Mouse (Mus musculus): ENCODE results near the gene Ppdpf. TPM values are rescaled to one million over a fixed set of nuclear protein-coding genes. Genes with fewer than 3 reads are reported as not detected.

The Ppdpf gene
- total and polyA plus RNA-seq, 2 experiments from 2014 or later, result 300 to 347 TPM

DNA sequence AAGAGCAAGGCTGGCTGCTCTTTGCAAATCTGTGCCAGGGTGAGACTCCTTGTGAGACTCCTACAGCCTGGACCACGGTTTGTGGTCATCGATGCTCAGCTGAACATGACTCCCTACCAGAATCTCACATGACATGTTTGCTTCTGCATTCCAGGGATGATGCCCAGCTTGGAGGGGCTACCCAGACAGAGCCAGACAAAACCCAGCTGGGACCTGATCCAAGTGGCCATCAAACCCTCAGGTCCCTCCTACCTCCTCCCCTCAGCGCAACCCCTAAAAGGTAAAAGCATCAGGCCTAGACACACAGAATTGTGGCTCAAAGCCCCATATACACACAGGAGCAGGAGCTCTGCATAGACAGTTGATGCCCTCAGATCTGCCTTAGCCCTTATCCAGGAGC lies 32.7 kb upstream of the Ppdpf start:
- no peak for TF ChIP-seq CTCF (IDR thresholded peaks at IDR 0.05; ENCODE audit: low read depth)
- 77% methylated on average over 3 of the region's 3 CpGs for WGBS
- Histone ChIP-seq H3K9ac (replicated peaks; ENCODE audit: low read length) (peak overlapping the region; percentile 7; the same call in 1 of the 2 replicates), H3K4me2 (ENCODE audit: low read depth, low read length) (peak overlapping the region; percentile 63; the same call in 1 of the 2 replicates), H3K36me3 (ENCODE audit: insufficient read depth, low read length) (peaks cover 10% of the 10 kb centered on the region; the same call in 1 of the 2 replicates), H3K27ac (no peak overlapping the region), H3K4me3 (ENCODE audit: low read length) (no peak overlapping the region), H3K4me1 (ENCODE audit: insufficient read depth, low read length) (peaks cover 23% of the 10 kb centered on the region), H3K9me3 (ENCODE audit: low read length) (no peaks in the 10 kb centered on the region), H3K27me3 (ENCODE audit: insufficient read depth, low read length) (no peaks in the 10 kb centered on the region)
- ATAC-seq, result no peak
- DNase-seq (ENCODE audit: low spot score), result no peak

DNA sequence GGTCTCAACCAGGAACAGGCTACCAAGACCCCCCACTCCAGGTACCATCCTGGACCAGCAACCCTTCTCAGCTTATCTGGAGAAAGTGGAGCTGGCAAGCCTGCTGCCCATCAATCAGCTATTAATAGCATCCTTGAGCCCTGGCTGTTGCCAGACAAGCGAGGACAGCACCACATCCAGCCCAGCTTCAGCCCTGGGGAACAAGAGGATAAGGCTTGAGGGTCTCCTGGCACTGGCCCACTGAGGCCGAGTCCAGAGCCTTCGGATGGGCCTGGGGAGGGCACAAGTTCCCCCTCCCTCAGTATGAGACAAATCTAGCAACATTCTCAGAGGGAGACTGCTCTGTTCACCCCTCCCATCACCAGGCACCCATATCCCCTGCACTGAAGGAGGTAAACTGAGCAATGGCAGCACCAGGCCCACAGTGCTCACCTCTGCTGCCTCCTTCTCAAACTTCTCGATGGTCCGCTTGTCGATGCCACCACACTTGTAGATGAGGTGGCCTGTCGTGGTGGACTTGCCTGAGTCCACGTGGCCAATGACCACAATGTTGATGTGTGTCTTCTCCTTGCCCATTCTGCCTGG lies 32.1 kb upstream of the Ppdpf start:
- H3K36me3 ChIP-seq (ENCODE audit: insufficient read depth, low read length), result peaks cover 10% of the 10 kb centered on the region; the same call in 1 of the 2 replicates
- peak overlapping the region; percentile 50; the same call in 1 of the 2 replicates for H3K4me3 ChIP-seq (ENCODE audit: low read length)
- H3K9me3 ChIP-seq (ENCODE audit: low read length), result no peaks in the 10 kb centered on the region
- H3K27ac ChIP-seq, result no peak overlapping the region
- H3K4me1 ChIP-seq (ENCODE audit: insufficient read depth, low read length), result peaks cover 29% of the 10 kb centered on the region
- no peak for TF ChIP-seq CTCF (IDR thresholded peaks at IDR 0.05; ENCODE audit: low read depth)
- peak overlapping the region; percentile 63 for H3K4me2 ChIP-seq (ENCODE audit: low read depth, low read length)
- H3K9ac ChIP-seq (replicated peaks; ENCODE audit: low read length), result peak overlapping the region; percentile 7; the same call in 1 of the 2 replicates
- no peaks in the 10 kb centered on the region for H3K27me3 ChIP-seq (ENCODE audit: insufficient read depth, low read length)
- ATAC-seq (no peak), DNase-seq (ENCODE audit: low spot score) (no peak)
- 73% methylated on average over 8 of the region's 8 CpGs for WGBS

DNA sequence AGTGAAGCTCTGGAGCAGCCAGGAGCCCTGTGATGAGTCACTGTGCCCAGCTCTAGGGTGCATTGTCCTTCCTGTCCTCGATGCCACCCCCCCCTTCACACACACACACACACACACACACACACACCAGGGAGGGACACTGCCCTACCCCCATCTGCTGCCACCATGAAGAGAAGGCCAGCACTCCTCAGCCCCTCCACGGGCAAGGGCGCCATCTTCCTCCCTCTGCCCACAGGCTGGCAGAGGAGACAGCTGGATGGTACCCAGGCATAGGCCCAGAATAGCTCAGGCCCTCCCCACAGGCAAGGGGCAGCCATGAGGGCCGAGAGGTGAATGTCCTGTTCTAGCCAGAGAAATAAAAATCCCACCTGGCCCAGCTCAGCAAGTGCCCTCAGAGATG lies 31.2 kb upstream of the Ppdpf start:
- Histone ChIP-seq H3K4me2 (ENCODE audit: low read depth, low read length) (peak overlapping the region; percentile 63), H3K4me3 (ENCODE audit: low read length) (peak overlapping the region; percentile 50), H3K9me3 (ENCODE audit: low read length) (no peaks in the 10 kb centered on the region), H3K27ac (peak overlapping the region; percentile 87), H3K9ac (replicated peaks; ENCODE audit: low read length) (peak overlapping the region; percentile 74), H3K4me1 (ENCODE audit: insufficient read depth, low read length) (peaks cover 32% of the 10 kb centered on the region), H3K36me3 (ENCODE audit: insufficient read depth, low read length) (peaks cover 10% of the 10 kb centered on the region; the same call in 1 of the 2 replicates), H3K27me3 (ENCODE audit: insufficient read depth, low read length) (no peaks in the 10 kb centered on the region)
- no peak for TF ChIP-seq CTCF (IDR thresholded peaks at IDR 0.05; ENCODE audit: low read depth)
- DNase-seq (ENCODE audit: low spot score) (no peak), ATAC-seq (peak; percentile 24)
- 22% methylated on average over 3 of the region's 4 CpGs for WGBS

GRCm38 (mm10) chr2:181156248-181157121 lies 30.6 kb upstream of the Ppdpf start, which contains the start of gene Eef1a2:
Gene Eef1a2, minus strand, starts transcription at chr2:181157014.
- peak within 1 kb of the TSS; percentile 87 for H3K27ac ChIP-seq
- peaks cover 32% of the 10 kb centered on the region for H3K4me1 ChIP-seq (ENCODE audit: insufficient read depth, low read length)
- peak within 1 kb of the TSS; percentile 50 for H3K4me3 ChIP-seq (ENCODE audit: low read length)
- H3K9ac ChIP-seq (replicated peaks; ENCODE audit: low read length), result peak within 1 kb of the TSS; percentile 74
- no peaks in the 10 kb centered on the region for H3K9me3 ChIP-seq (ENCODE audit: low read length)
- DNase-seq (ENCODE audit: low spot score), result peak; percentile 87
- H3K36me3 ChIP-seq (ENCODE audit: insufficient read depth, low read length), result peaks cover 10% of the 10 kb centered on the region; the same call in 1 of the 2 replicates
- peak within 1 kb of the TSS; percentile 63 for H3K4me2 ChIP-seq (ENCODE audit: low read depth, low read length)
- ATAC-seq, result peak; percentile 78
- peak; percentile 53 for TF ChIP-seq CTCF (IDR thresholded peaks at IDR 0.05; ENCODE audit: low read depth)
- 3% methylated on average over 55 of the region's 55 CpGs for WGBS
- H3K27me3 ChIP-seq (ENCODE audit: insufficient read depth, low read length), result no peaks in the 10 kb centered on the region

DNA sequence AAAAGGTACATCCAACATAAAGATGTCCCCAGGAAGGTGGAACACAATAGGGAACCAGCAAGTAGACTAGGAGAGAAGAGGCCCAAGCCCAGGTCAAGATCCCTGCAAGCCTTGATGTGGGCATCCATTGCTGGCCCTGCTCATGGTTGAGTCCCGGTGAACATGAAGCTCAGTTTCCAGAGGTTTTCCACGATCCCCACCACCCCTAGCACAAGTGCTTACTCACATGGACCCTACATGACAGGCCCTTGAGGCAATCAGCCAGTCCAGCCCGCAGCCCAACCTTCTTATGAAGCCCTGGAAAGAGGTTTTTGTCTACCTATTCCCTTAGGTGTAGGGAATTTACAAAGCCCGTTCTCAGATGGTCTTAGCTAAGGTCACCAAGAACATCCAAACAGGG lies 29.9 kb upstream of the Ppdpf start:
- peaks cover 10% of the 10 kb centered on the region; the same call in 1 of the 2 replicates for H3K36me3 ChIP-seq (ENCODE audit: insufficient read depth, low read length)
- no peaks in the 10 kb centered on the region for H3K9me3 ChIP-seq (ENCODE audit: low read length)
- 66% methylated on average over 4 of the region's 4 CpGs for WGBS
- H3K4me2 ChIP-seq (ENCODE audit: low read depth, low read length), result peak overlapping the region; percentile 63
- no peak for TF ChIP-seq CTCF (IDR thresholded peaks at IDR 0.05; ENCODE audit: low read depth)
- H3K9ac ChIP-seq (replicated peaks; ENCODE audit: low read length), result peak overlapping the region; percentile 74
- H3K27ac ChIP-seq, result peak overlapping the region; percentile 87
- peaks cover 32% of the 10 kb centered on the region for H3K4me1 ChIP-seq (ENCODE audit: insufficient read depth, low read length)
- DNase-seq (ENCODE audit: low spot score) (no peak), ATAC-seq (no peak)
- peak overlapping the region; percentile 50 for H3K4me3 ChIP-seq (ENCODE audit: low read length)
- H3K27me3 ChIP-seq (ENCODE audit: insufficient read depth, low read length), result no peaks in the 10 kb centered on the region

DNA sequence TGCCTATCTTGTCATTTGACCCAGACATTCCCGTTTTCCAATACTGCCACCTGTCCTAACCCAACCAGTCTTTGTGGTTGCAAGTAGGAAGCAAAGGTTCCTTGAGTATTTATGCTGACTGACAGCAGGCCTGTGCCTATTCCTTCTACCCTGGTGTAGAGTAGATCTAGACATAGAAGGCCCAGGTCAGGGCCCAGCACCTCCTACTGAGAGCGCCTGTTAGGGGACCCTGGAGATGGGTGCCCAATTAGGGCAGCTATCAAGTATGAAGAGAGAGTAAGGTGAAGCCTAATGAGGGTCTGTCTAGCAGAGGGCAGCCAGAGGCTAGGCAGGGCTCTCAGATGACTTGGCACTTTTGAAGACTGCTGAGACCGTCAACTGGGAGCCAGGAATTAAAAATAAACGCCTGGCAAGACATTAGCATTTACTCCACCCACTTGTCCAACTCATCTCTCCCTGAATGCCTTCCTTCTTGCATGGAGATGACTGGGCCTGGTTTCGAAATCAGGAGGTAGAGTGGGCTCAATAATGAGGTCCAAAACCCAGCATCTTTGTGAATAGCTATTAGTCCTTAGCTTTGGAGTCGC lies 29.2 kb upstream of the Ppdpf start:
- H3K4me1 ChIP-seq (ENCODE audit: insufficient read depth, low read length), result peaks cover 32% of the 10 kb centered on the region
- no peak for ATAC-seq
- H3K4me3 ChIP-seq (ENCODE audit: low read length), result no peak overlapping the region
- H3K27ac ChIP-seq, result peak overlapping the region; percentile 87
- no peak for TF ChIP-seq CTCF (IDR thresholded peaks at IDR 0.05; ENCODE audit: low read depth)
- H3K4me2 ChIP-seq (ENCODE audit: low read depth, low read length), result peak overlapping the region; percentile 63
- H3K9me3 ChIP-seq (ENCODE audit: low read length), result no peaks in the 10 kb centered on the region
- H3K9ac ChIP-seq (replicated peaks; ENCODE audit: low read length), result no peak overlapping the region
- WGBS, result 78% methylated on average over 6 of the region's 6 CpGs
- no peak for DNase-seq (ENCODE audit: low spot score)
- H3K36me3 ChIP-seq (ENCODE audit: insufficient read depth, low read length), result peaks cover 6% of the 10 kb centered on the region; the same call in 1 of the 2 replicates
- no peaks in the 10 kb centered on the region for H3K27me3 ChIP-seq (ENCODE audit: insufficient read depth, low read length)

All from hindbrain, postnatal 0 days (tissue).